Mouse (Mus musculus): ENCODE data around the gene Gm45213.

Gene Gm45213

DNA sequence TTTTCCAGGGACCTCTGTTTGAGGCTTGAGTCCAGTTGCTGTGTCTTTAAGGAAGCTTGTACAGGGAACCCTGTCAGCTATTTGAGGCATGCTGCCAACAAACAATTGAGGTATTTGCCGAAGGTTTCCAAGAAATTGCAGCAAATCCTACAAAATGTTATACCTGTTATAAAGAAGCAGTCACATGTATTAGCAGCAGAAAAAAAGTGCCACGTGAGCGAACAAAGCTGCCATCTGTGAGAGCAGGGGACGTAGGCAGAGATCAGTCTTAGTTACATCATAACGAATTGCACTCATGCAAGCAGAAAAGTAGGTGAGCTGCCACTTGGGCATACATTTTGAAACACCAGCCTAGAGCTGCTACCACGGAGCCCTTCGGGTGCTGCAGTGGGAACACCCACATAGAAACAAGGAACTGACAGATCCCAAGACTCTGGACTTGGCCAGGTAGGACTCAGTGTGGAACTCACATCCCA lies 63.2 kb downstream of the Gm45213 start:
- no peak for DNase-seq (ENCODE audit: low read depth, low spot score)

DNA sequence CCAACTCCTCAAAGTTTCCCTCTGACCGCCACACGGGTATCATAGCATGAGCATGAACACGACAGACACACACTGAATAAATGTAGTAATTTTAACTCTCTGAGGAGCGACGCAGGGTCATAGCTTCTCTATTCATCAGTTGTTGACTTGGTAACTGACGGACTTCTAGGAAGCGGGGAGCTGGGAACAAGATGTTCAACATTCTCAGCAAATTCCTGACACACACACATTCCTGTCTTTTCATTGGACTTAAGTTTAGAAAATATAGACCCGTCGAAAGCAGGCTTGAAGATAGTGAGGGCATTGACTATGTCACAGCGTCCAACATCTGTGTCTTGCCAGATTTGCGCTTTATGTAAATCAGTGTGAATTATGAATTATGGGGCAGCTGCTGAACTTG lies 63.8 kb downstream of the Gm45213 start:
- no peak for DNase-seq (ENCODE audit: low read depth, low spot score)

GRCm38 (mm10) chr7:66107930-66108329 lies 64.5 kb downstream of the Gm45213 start:
- peak; percentile 73 for DNase-seq (ENCODE audit: low read depth, low spot score)

DNA sequence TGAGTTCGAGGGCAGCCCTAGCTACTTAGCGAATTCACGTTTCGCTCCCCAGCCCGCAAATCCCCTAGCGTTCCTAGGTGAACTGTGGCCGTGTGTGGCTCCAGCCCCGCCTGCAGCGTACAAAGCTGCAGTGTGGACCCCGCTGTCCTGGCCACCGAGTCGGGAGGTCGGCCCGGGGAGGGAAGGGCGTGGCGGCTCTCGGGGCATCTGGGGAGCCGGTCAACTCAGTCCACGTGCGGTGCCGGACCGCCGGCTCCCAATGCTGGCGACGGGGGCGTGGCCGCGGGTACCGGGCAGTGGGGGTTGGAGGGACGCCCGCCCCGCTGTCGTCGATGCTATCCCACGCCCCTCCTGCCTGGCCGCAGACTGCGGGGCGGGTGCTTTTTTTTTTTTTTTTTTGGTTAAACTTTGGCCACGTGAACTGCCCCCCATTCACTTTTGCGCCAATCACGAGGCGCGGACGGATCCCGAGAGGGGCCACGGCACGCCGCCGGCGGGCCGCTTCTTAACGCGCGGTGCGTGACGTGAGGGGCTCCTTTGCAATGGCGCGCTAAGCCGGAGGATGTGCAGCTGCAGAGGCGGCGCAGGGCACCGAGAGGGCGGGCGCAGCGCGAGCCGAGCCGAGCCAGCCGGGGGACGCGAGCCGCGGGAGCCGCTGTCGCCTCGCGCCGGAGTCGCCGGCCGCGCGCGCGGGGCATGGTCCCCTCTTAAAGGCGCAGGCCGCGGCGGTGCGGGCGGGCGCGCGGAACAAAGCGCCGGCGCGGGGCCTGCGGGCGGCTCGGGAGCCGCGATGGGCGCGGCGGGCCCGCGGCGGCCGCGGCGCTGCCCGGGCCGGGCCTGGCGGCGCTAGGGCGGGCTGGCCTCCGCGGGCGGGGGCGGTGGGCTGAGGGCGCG lies 65.8 kb downstream of the Gm45213 start, which contains the start of gene Chsy1:
Chsy1 (plus strand) TSS at position 555 of the 894 bp plus-strand sequence.
- peak; percentile 79 for DNase-seq (ENCODE audit: low read depth, low spot score)

DNA sequence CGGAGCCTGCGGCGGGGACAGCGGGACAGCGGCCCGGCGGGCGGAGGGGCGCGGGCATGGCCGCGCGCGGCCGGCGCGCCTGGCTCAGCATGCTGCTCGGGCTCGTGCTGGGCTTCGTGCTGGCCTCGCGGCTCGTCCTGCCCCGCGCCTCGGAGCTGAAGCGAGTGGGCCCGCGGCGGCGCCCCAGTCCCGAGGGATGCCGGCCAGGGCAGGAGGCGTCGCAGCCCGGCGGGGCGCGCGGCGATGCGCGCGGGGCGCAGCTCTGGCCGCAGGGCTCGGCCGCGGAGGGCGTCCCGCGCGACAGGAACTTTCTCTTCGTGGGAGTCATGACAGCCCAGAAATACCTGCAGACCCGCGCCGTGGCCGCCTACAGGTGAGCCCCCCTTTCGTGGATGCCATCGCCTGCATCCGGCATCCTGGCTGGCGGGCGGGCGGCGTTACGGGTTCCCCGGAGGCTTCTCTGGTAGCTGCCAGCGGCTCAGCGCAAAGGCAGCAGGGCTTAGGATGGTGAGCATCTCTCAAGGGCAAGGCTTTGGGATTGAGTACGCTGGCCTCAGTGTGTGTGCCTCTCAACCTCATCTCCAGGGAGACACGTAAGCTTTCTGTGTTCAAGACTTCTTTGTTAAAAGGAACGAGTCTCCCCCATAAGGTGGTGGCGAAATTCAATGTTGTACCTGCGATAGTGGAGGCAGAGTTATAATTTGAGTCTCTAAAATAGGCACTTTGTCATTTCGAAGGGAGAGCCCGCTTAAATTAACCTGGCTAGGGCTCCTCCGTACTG lies 66.6 kb downstream of the Gm45213 start:
- peak; percentile 56 for DNase-seq (ENCODE audit: low read depth, low spot score)

GRCm38 (mm10) chr7:66110636-66111112 lies 67.3 kb downstream of the Gm45213 start:
- DNase-seq (ENCODE audit: low read depth, low spot score), result peak; percentile 57

DNA sequence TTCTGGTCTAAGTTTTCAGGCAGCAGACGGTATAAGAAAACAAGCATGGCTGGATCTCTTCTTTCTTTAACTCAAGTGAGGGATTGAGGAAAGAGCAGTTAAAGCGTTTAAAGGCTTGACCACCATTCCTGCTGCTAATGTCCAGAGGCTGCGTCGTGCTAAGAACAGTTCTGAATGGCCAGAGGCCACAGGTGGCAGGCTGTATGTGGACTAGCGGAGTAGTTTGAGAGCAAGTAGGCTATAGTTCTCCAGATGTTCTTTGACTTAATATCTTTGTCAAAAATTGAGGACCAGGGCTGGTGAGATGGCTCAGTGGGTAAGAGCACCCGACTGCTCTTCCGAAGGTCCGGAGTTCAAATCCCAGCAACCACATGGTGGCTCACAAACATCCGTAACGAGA lies 67.8 kb downstream of the Gm45213 start:
- peak; percentile 23 for DNase-seq (ENCODE audit: low read depth, low spot score)
